In genomic region chr11:6273607-6274006, GRCm38 (mm10) we compare ENCODE assay signal across 8 mouse cellular contexts. TPM values are rescaled to one million over a fixed set of nuclear protein-coding genes. Genes with fewer than 3 reads are reported as not detected.
DNase-seq lines count a peak whose midpoint lies in the region; ATAC-seq and TF ChIP-seq lines count a peak whose summit lies in the region.

No protein-coding gene starts in this region.

- no peak for TF ChIP-seq EP300 in CH12.LX (IDR thresholded peaks at IDR 0.05; ENCODE audit: low read length)

- TF ChIP-seq RAD21 in CH12.LX (IDR thresholded peaks at IDR 0.05; ENCODE audit: low read depth, low read length), result no peak

- H3K36me3 ChIP-seq in CH12.LX (replicated peaks in 1 of 2; ENCODE audit: control insufficient read depth in 1 of 2, insufficient read depth in 1 of 2, low read length in 1 of 2), result peaks cover 16 to 35% of the 10 kb centered on the region in 2 experiments
- peaks cover 36% of the 10 kb centered on the region for H3K36me3 ChIP-seq in hindbrain, embryonic 10.5 days
- peaks cover 11% of the 10 kb centered on the region for H3K36me3 ChIP-seq in liver, embryonic 11.5 days (ENCODE audit: control insufficient read depth, insufficient read depth, low read length)

- H3K4me2 ChIP-seq in CH12.LX (ENCODE audit: insufficient read depth, low read depth, poor library complexity, severe bottlenecking), result peak overlapping the region; percentile 70
- peak overlapping the region; percentile 95 for H3K4me2 ChIP-seq in liver, embryonic 11.5 days

- H3K9me3 ChIP-seq in CH12.LX (replicated peaks; ENCODE audit: low read length), result no peaks in the 10 kb centered on the region
- no peaks in the 10 kb centered on the region for H3K9me3 ChIP-seq in hindbrain, embryonic 10.5 days
- no peaks in the 10 kb centered on the region for H3K9me3 ChIP-seq in liver, embryonic 11.5 days (ENCODE audit: control insufficient read depth, low read length)

- peaks cover 3 to 20% of the 10 kb centered on the region in 2 experiments for H3K4me1 ChIP-seq in CH12.LX (ENCODE audit: control insufficient read depth in 1 of 2, insufficient read depth in 2 of 2)
- peaks cover 31% of the 10 kb centered on the region for H3K4me1 ChIP-seq in hindbrain, embryonic 10.5 days (replicated peaks)
- peaks cover 15% of the 10 kb centered on the region for H3K4me1 ChIP-seq in liver, embryonic 11.5 days (replicated peaks; ENCODE audit: control insufficient read depth, insufficient read depth, low read length)

- no peaks in the 10 kb centered on the region for H3K27me3 ChIP-seq in CH12.LX (replicated peaks)
- H3K27me3 ChIP-seq in hindbrain, embryonic 10.5 days (ENCODE audit: insufficient read depth, poor library complexity, severe bottlenecking), result no peaks in the 10 kb centered on the region
- no peaks in the 10 kb centered on the region for H3K27me3 ChIP-seq in liver, embryonic 11.5 days (replicated peaks; ENCODE audit: control insufficient read depth, insufficient read depth, low read length)

- dilution Hi-C loops in CH12.LX (cut with MboI; ENCODE audit: extremely low pct_ligation_motif_present, extremely low pct_unique_long_range_greater_than_20kb, low sequenced_read_pairs), result no loop called here

- ATAC-seq in liver, embryonic 11.5 days (replicated peaks; ENCODE audit: low FRiP score), result no peak

- TF ChIP-seq CTCF in CH12.LX (conservative IDR thresholded peaks at IDR 0.05 in 1 of 2, IDR thresholded peaks at IDR 0.05 in 1 of 2; ENCODE audit: low read depth in 2 of 2, low read length in 2 of 2), result no peak

- TF ChIP-seq POLR2A in CH12.LX (IDR thresholded peaks at IDR 0.05; ENCODE audit: low read depth, low read length), result no peak

- peak; percentile 37 to 53 for DNase-seq in cerebellum, postnatal 10 days
- DNase-seq in cerebellum, postnatal 4 days (ENCODE audit: low spot score in 2 of 2), result no peak
- DNase-seq in CH12.LX (ENCODE audit: extremely low read depth), result no peak
- DNase-seq in hindbrain, embryonic 10.5 days (ENCODE audit: low spot score), result no peak
- DNase-seq in liver, embryonic 11.5 days (ENCODE audit: low spot score), result no peak
- DNase-seq in layer of hippocampus, postnatal 10 days (ENCODE audit: low spot score in 2 of 2), result no peak
- no peak for DNase-seq in frontal cortex, postnatal 14 days (ENCODE audit: low spot score in 2 of 2)
- DNase-seq in urinary bladder, postnatal 14 days (ENCODE audit: low spot score), result no peak

- H3K4me3 ChIP-seq in CH12.LX (replicated peaks in 1 of 3; ENCODE audit: low read depth in 2 of 3, low read length in 2 of 3, poor library complexity in 1 of 3), result peak overlapping the region; percentile 69 to 100 (median 98)
- H3K4me3 ChIP-seq in hindbrain, embryonic 10.5 days, result peak overlapping the region; percentile 93
- H3K4me3 ChIP-seq in liver, embryonic 11.5 days (ENCODE audit: low read depth, low read length), result peak overlapping the region; percentile 95

- in situ Hi-C loops in CH12.LX (cut with MboI; ENCODE audit: low pct_ligation_motif_present, low pct_unique_long_range_greater_than_20kb, low sequenced_read_pairs), result no loop called here

- WGBS in hindbrain, embryonic 10.5 days, result 74% methylated on average over 11 of the region's 11 CpGs
- WGBS in liver, embryonic 11.5 days, result 53% methylated on average over 11 of the region's 11 CpGs

- no peak overlapping the region for H3K27ac ChIP-seq in CH12.LX (ENCODE audit: insufficient read depth, low read depth)
- H3K27ac ChIP-seq in hindbrain, embryonic 10.5 days, result peak overlapping the region; percentile 94
- H3K27ac ChIP-seq in liver, embryonic 11.5 days (ENCODE audit: low read depth, low read length), result no peak overlapping the region

- peaks cover 16% of the 10 kb centered on the region; the same call in 1 of the 2 replicates for H3K79me2 ChIP-seq in CH12.LX (replicated peaks; ENCODE audit: control insufficient read depth, extremely low read depth, insufficient read depth, poor library complexity, severe bottlenecking)

- H3K9ac ChIP-seq in CH12.LX (ENCODE audit: insufficient read depth, low read depth), result peak overlapping the region; percentile 92
- H3K9ac ChIP-seq in liver, embryonic 11.5 days (ENCODE audit: low read depth, low read length), result peak overlapping the region; percentile 92

TF ChIP-seq in CH12.LX, 34 proteins besides CTCF, POLR2A, EP300 and RAD21:
- TF ChIP-seq JUN (IDR thresholded peaks at IDR 0.05; ENCODE audit: insufficient read depth, low read depth, low read length) (no peak), ZC3H11A (IDR thresholded peaks at IDR 0.05; ENCODE audit: low read depth, low read length) (no peak)

RNA-seq across cellular contexts. Expression of gene Tmed4, which starts 1.1 kb away (rescaled TPM):
- total RNA-seq in CH12.LX (2012; rRNA removed), result 44.8 and 54.1 TPM in 2 replicates
- total RNA-seq in CH12.LX (2014; rRNA removed), result 50.6 and 52.2 TPM in 2 replicates
- 52.3 and 59.9 TPM in 2 replicates for polyA plus RNA-seq in CH12.LX (2012; ENCODE audit: insufficient read length, low read depth)
- polyA plus RNA-seq in hindbrain, embryonic 10.5 days (2016; fragmentation: Nextera tagmentation; extraction: Ambion mirVana), result 128 and 137 TPM in 2 replicates
- 76.2 and 78.8 TPM in 2 replicates for polyA plus RNA-seq in liver, embryonic 11.5 days (2014; fragmentation: Nextera tagmentation; extraction: Ambion mirVana)
- total RNA-seq in layer of hippocampus, postnatal 10 days (2021), result 10 to 100 TPM; 67.6 to 73.7 TPM

RNA-seq across cellular contexts. Expression of gene Ddx56, which starts 6.0 kb away (rescaled TPM):
- total RNA-seq in CH12.LX (2012; rRNA removed) (163 and 206 TPM in 2 replicates), CH12.LX (2014; rRNA removed) (247 and 274 TPM in 2 replicates)
- polyA plus RNA-seq in CH12.LX (2012; ENCODE audit: insufficient read length, low read depth), result 196 and 200 TPM in 2 replicates
- polyA plus RNA-seq in hindbrain, embryonic 10.5 days (2016; fragmentation: Nextera tagmentation; extraction: Ambion mirVana), result 116 and 121 TPM in 2 replicates
- 141 and 151 TPM in 2 replicates for polyA plus RNA-seq in liver, embryonic 11.5 days (2014; fragmentation: Nextera tagmentation; extraction: Ambion mirVana)
- total RNA-seq in layer of hippocampus, postnatal 10 days (2021), result 10 to 100 TPM; 48.8 to 50.9 TPM

RNA-seq across cellular contexts. Expression of gene Ogdh, which starts 17.8 kb away (rescaled TPM):
- 120 TPM in 2 replicates for total RNA-seq in CH12.LX (2012; rRNA removed)
- total RNA-seq in CH12.LX (2014; rRNA removed), result 43.7 and 47.1 TPM in 2 replicates
- 157 and 173 TPM in 2 replicates for polyA plus RNA-seq in CH12.LX (2012; ENCODE audit: insufficient read length, low read depth)
- 99.9 and 117 TPM in 2 replicates for polyA plus RNA-seq in hindbrain, embryonic 10.5 days (2016; fragmentation: Nextera tagmentation; extraction: Ambion mirVana)
- polyA plus RNA-seq in liver, embryonic 11.5 days (2014; fragmentation: Nextera tagmentation; extraction: Ambion mirVana), result 124 and 131 TPM in 2 replicates
- total RNA-seq in layer of hippocampus, postnatal 10 days (2021), result 100 to 1,000 TPM; 218 to 231 TPM

RNA-seq across cellular contexts. Expression of gene Npc1l1, which starts 43.7 kb away (rescaled TPM):
- not detected in 2 replicates for total RNA-seq in CH12.LX (2012; rRNA removed)
- 0.05 TPM in 1 of 2 replicates, not detected in the other for total RNA-seq in CH12.LX (2014; rRNA removed)
- 0.05 and 0.09 TPM in 2 replicates for polyA plus RNA-seq in CH12.LX (2012; ENCODE audit: insufficient read length, low read depth)
- 0.04 TPM in 1 of 2 replicates, not detected in the other for polyA plus RNA-seq in hindbrain, embryonic 10.5 days (2016; fragmentation: Nextera tagmentation; extraction: Ambion mirVana)
- polyA plus RNA-seq in liver, embryonic 11.5 days (2014; fragmentation: Nextera tagmentation; extraction: Ambion mirVana), result 0.06 and 0.23 TPM in 2 replicates
- total RNA-seq in layer of hippocampus, postnatal 10 days (2021), result under 1 TPM; 0.13 to 0.25 TPM

Comparison
In these comparisons a context has a peak if more than half of its experiments do, and no peak if none do; other contexts are left out.
1. DNase-seq: peak in cerebellum, postnatal 10 days (2 of 2); none in cerebellum, postnatal 4 days (0 of 2), CH12.LX (single experiment), hindbrain, embryonic 10.5 days (single experiment), liver, embryonic 11.5 days (single experiment), layer of hippocampus, postnatal 10 days (0 of 2), frontal cortex, postnatal 14 days (0 of 2) and urinary bladder, postnatal 14 days (single experiment).
2. Peak in every context shown above with its lines, with median percentiles within 50 percentile points of each other: H3K4me3 ChIP-seq.